12 mouse cellular contexts compared by ENCODE assay signal in the genomic region with DNA sequence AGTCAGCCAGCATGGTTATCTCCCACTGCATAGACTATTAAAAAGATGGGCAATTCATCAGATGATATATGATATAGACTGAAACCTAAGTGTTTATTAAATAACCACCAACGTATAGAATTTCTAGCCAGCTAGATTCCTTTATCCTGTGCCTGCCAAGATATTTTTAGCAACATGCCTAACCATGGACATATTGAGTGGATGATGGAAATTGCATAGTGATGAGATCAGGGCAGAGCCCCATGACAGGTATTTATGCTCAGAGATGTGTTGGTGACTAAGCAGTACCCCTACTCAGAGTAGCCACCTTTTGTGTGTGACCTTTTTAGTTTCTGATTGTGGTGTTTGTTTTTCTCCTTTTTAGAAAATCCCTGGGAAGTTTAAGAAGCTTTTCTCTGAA.
"Had no signal": no experiment of that assay in that cellular context is flagged by ENCODE, and none has a peak within 500 bp of the region (broad histone marks: within the 10 kb centered on the region; RNA-seq: fewer than 3 reads in every experiment).

No protein-coding gene starts in this region.

- H3K27me3 ChIP-seq: liver, embryonic 13.5 days; lung, embryonic 15.5 days; neural tube, embryonic 15.5 days had no signal

- H3K9ac ChIP-seq: limb, embryonic 12.5 days; liver, embryonic 13.5 days; liver, postnatal 0 days; lung, embryonic 15.5 days; neural tube, embryonic 15.5 days had no signal

- H3K36me3 ChIP-seq: limb, embryonic 12.5 days; liver, embryonic 13.5 days; lung, embryonic 15.5 days had no signal

- H3K9me3 ChIP-seq: limb, embryonic 12.5 days; liver, embryonic 13.5 days; lung, embryonic 15.5 days; neural tube, embryonic 15.5 days had no signal

- H3K27ac ChIP-seq: limb, embryonic 12.5 days; liver, embryonic 13.5 days; lung, embryonic 15.5 days; neural tube, embryonic 15.5 days had no signal

- H3K4me3 ChIP-seq: limb, embryonic 12.5 days; liver, embryonic 13.5 days; lung, embryonic 15.5 days; myocyte; neural tube, embryonic 15.5 days had no signal

- ATAC-seq: liver, postnatal 0 days had no signal

- H3K4me2 ChIP-seq: limb, embryonic 12.5 days; liver, embryonic 13.5 days; lung, embryonic 15.5 days; neural tube, embryonic 15.5 days had no signal

- DNase-seq: kidney, postnatal 25 days; liver; liver, embryonic 13.5 days; liver, postnatal 0 days; midbrain, embryonic 14.5 days; right cerebral cortex, adult 18-20 months; right cerebral cortex, postnatal 25 days; thymus, postnatal 36 days had no signal
